Mouse (Mus musculus) ES-Bruce4 (cell line): ENCODE measurements around the gene Pde4d.

Experiments used
- CTCF ChIP-seq: IDR thresholded peaks from one replicate; pipeline ENCODE4 v1.8.1; 2011; ENCODE audit warnings: low read depth, low read length
- POLR2A ChIP-seq: IDR thresholded peaks from one replicate; pipeline ENCODE4 v1.8.1; 2011; ENCODE audit warnings: low read length; ENCODE audit not compliant: insufficient read depth

- TF ChIP-seq POLR2A: no peak
- TF ChIP-seq CTCF: no peak
Observed at GRCm38 (mm10) chr13:109662099-109662498, 1212.4 kb downstream of the Pde4d start.
